Mouse (Mus musculus) liver, adult 2 months (tissue): ENCODE results near the gene Pdlim5.

Experiments
- CTCF ChIP-seq: fragments of 200-500 bp; IDR thresholded peaks from 2 replicates; pipeline ENCODE4 v1.5.1; 2011; ENCODE audit warnings: low read depth, low read length, control low read depth
- POLR2A ChIP-seq: fragments of 200-500 bp; IDR thresholded peaks from 2 replicates; pipeline ENCODE4 v1.6.1; 2011; ENCODE audit warnings: low read length, control low read depth; ENCODE audit not compliant: insufficient read depth; ENCODE audit errors: extremely low read depth

- no peak for TF ChIP-seq POLR2A
- peak; percentile 17; the same call in 1 of the 2 replicates for TF ChIP-seq CTCF
Observed at GRCm38 (mm10) chr3:142394000-142394411, 1.5 kb downstream of the Pdlim5 start.
